Mouse (Mus musculus) activated CD4-positive, CD25-positive, alpha-beta regulatory T cell (primary cell): ENCODE results near the gene Hoxd8. TPM values are rescaled to one million over a fixed set of nuclear protein-coding genes. Genes with fewer than 3 reads are reported as not detected.

Source experiments
- polyA plus RNA-seq, 2 experiments: library from polyadenylated mRNA; unstranded; fragments of 100-300 nt; shearing (Covaris generic); gene quantifications; one replicate each; pipeline ENCODE4 v1.2.1; 2017

The Hoxd8 gene
- under 1 TPM in 1 of 2 experiments, not detected in 1; 0.28 TPM for polyA plus RNA-seq

GRCm38 (mm10) chr2:74704393-74704998, at the start of gene Hoxd8:
TSS of gene Hoxd8 (plus strand) at chr2:74704615.

GRCm38 (mm10) chr2:74659507-74660005, 44.9 kb upstream of the Hoxd8 start, which contains the start of gene Evx2:
TSS of gene Evx2 (minus strand) at chr2:74659557.

GRCm38 (mm10) chr2:74667842-74668357, 36.5 kb upstream of the Hoxd8 start, which contains the start of gene Hoxd13:
TSS of gene Hoxd13 (plus strand) at chr2:74668310.

GRCm38 (mm10) chr2:74674881-74675665, 29.3 kb upstream of the Hoxd8 start, which contains the start of gene Hoxd12:
TSS of gene Hoxd12 (plus strand) at chr2:74675013.

GRCm38 (mm10) chr2:74678891-74679595, 25.4 kb upstream of the Hoxd8 start, which contains the start of gene Hoxd11:
TSS of gene Hoxd11 (plus strand) at chr2:74679557.

GRCm38 (mm10) chr2:74691022-74691951, 13.1 kb upstream of the Hoxd8 start, which contains the start of gene Hoxd10:
TSS of gene Hoxd10 (plus strand) at chr2:74691924.

GRCm38 (mm10) chr2:74697567-74698121, 6.8 kb upstream of the Hoxd8 start, which contains the start of gene Hoxd9:
TSS of gene Hoxd9 (plus strand) at chr2:74697727.

GRCm38 (mm10) chr2:74711721-74712621, 7.6 kb downstream of the Hoxd8 start, which contains the start of the genes Hoxd3 and Hoxd4:
TSS of gene Hoxd3 (plus strand) at chr2:74711927.
TSS of gene Hoxd4 (plus strand) at chr2:74711929.

GRCm38 (mm10) chr2:74726551-74726950, 22.1 kb downstream of the Hoxd8 start, which contains the start of gene Gm28230:
TSS of gene Gm28230 (plus strand) at chr2:74726728.

Other genes with a start within 250 kb of the Hoxd8 start
- gene Lnpk, start 125.2 kb upstream of the Hoxd8 start, polyA plus RNA-seq, result 10 to 100 TPM; 14.4 to 22.5 TPM
- gene Evx2, start 45.1 kb upstream of the Hoxd8 start, polyA plus RNA-seq, result under 1 TPM in 1 of 2 experiments, not detected in 1; 0.20 TPM
- gene Hoxd13, start 36.3 kb upstream of the Hoxd8 start, polyA plus RNA-seq, result not detected
- not detected for gene Hoxd12, start 29.6 kb upstream of the Hoxd8 start, polyA plus RNA-seq
- under 1 TPM in 1 of 2 experiments, not detected in 1; 0.09 TPM for gene Hoxd11, start 25.1 kb upstream of the Hoxd8 start, polyA plus RNA-seq
- gene Hoxd10, start 12.7 kb upstream of the Hoxd8 start, polyA plus RNA-seq, result not detected
- not detected for gene Hoxd9, start 6.9 kb upstream of the Hoxd8 start, polyA plus RNA-seq
- not detected for gene Hoxd3, start 7.3 kb downstream of the Hoxd8 start, polyA plus RNA-seq
- gene Hoxd4, start 7.3 kb downstream of the Hoxd8 start, polyA plus RNA-seq, result not detected
- not detected for gene Gm28230, start 22.1 kb downstream of the Hoxd8 start, polyA plus RNA-seq
- not detected for gene Hoxd1, start 58.4 kb downstream of the Hoxd8 start, polyA plus RNA-seq
- gene Mtx2, start 121.2 kb downstream of the Hoxd8 start, polyA plus RNA-seq, result 10 to 100 TPM; 65.0 to 74.4 TPM